Mouse (Mus musculus) CH12.LX (cell line): Measurements from ENCODE around the gene Pcdh7. TPM values are rescaled to one million over a fixed set of nuclear protein-coding genes. Genes with fewer than 3 reads are reported as not detected.

ENCODE experiments used
- DNase-seq: peaks from one replicate; pipeline ENCODE4 v3.0.0-alpha.2; 2013; ENCODE audit errors: extremely low read depth
- H3K27ac ChIP-seq: 2 replicates; pipeline ENCODE4 v1.5.1; 2012; ENCODE audit warnings: low read depth, mild to moderate bottlenecking, control low read depth, moderate library complexity; ENCODE audit not compliant: insufficient read depth
- H3K27me3 ChIP-seq: replicated peaks from 2 replicates; pipeline ENCODE3; 2012; ENCODE audit warnings: inconsistent platforms
- H3K36me3 ChIP-seq, 2 experiments: replicated peaks in 1 of 2; 2 replicates each; pipeline versions ENCODE3 to v1.6.1; 2012; ENCODE audit warnings: inconsistent platforms in 1 of 2, low read length in 1 of 2, mild to moderate bottlenecking in 1 of 2, mixed read lengths in 1 of 2, moderate library complexity in 1 of 2; ENCODE audit not compliant: control insufficient read depth in 1 of 2, insufficient read depth in 1 of 2
- H3K4me1 ChIP-seq, 2 experiments: 2 replicates each; pipeline ENCODE4 v1.6.1; 2012; ENCODE audit warnings: inconsistent platforms in 1 of 2, moderate library complexity in 1 of 2; ENCODE audit not compliant: insufficient read depth in 2 of 2, control insufficient read depth in 1 of 2
- H3K4me2 ChIP-seq: 2 replicates; pipeline ENCODE4 v1.6.1; 2012; ENCODE audit warnings: low read depth, mild to moderate bottlenecking, control low read depth; ENCODE audit not compliant: poor library complexity, insufficient read depth, severe bottlenecking
- H3K4me3 ChIP-seq, 3 experiments: fragments of 150-350 bp in 1 of 3; sonication (generic) in 1 of 3; replicated peaks in 1 of 3; 2 replicates each; pipeline versions ENCODE3 to v1.5.1; 2011 to 2012; ENCODE audit warnings: low read depth in 2 of 3, low read length in 2 of 3, mild to moderate bottlenecking in 2 of 3, moderate library complexity in 2 of 3, control low read depth in 1 of 3, improper control_type of control experiment in 1 of 3, inconsistent platforms in 1 of 3, mixed read lengths in 1 of 3; ENCODE audit not compliant: poor library complexity in 1 of 3
- H3K79me2 ChIP-seq: replicated peaks from 2 replicates; pipeline ENCODE4 v1.6.1; 2012; ENCODE audit warnings: mild to moderate bottlenecking, moderate library complexity; ENCODE audit not compliant: control insufficient read depth, poor library complexity, insufficient read depth, severe bottlenecking; ENCODE audit errors: extremely low read depth
- H3K9ac ChIP-seq: 2 replicates; pipeline ENCODE4 v1.6.1; 2012; ENCODE audit warnings: low read depth, mild to moderate bottlenecking, control low read depth, moderate library complexity; ENCODE audit not compliant: insufficient read depth
- H3K9me3 ChIP-seq: replicated peaks from 2 replicates; pipeline ENCODE3; 2012; ENCODE audit warnings: low read length, inconsistent platforms, mixed read lengths
- BHLHE40 ChIP-seq: IDR thresholded peaks from 2 replicates; pipeline ENCODE4 v1.6.1; 2011; ENCODE audit warnings: mild to moderate bottlenecking, low read depth, low read length, improper control_type of control experiment
- CHD1 ChIP-seq: IDR thresholded peaks from 2 replicates; pipeline ENCODE4 v1.6.1; 2012; ENCODE audit warnings: low read depth, low read length, improper control_type of control experiment, inconsistent platforms
- CTCF ChIP-seq, 2 experiments: IDR thresholded peaks in 1 of 2; conservative IDR thresholded peaks in 1 of 2; 2 replicates each; pipeline ENCODE4 v1.5.1; 2011 to 2012; ENCODE audit warnings: low read depth in 2 of 2, low read length in 2 of 2, improper control_type of control experiment in 1 of 2, inconsistent platforms in 1 of 2, mild to moderate bottlenecking in 1 of 2, moderate library complexity in 1 of 2
- E2F4 ChIP-seq: IDR thresholded peaks from 2 replicates; pipeline ENCODE4 v1.6.1; 2011; ENCODE audit warnings: low read depth, low read length, improper control_type of control experiment; ENCODE audit not compliant: insufficient replicate concordance
- ELF1 ChIP-seq: IDR thresholded peaks from 2 replicates; pipeline ENCODE4 v1.6.1; 2014; ENCODE audit warnings: low read depth, mild to moderate bottlenecking, inconsistent platforms, low read length, improper control_type of control experiment
- EP300 ChIP-seq: IDR thresholded peaks from 2 replicates; pipeline ENCODE4 v1.6.1; 2011; ENCODE audit warnings: low read length, improper control_type of control experiment
- ETS1 ChIP-seq: conservative IDR thresholded peaks from 2 replicates; pipeline ENCODE4 v1.6.1; 2012; ENCODE audit warnings: low read depth, mild to moderate bottlenecking, inconsistent platforms, low read length, improper control_type of control experiment, moderate library complexity
- GABPA ChIP-seq: IDR thresholded peaks from 2 replicates; pipeline ENCODE4 v1.6.1; 2012; ENCODE audit warnings: low read depth, low read length, improper control_type of control experiment, inconsistent platforms; ENCODE audit not compliant: insufficient replicate concordance
- HCFC1 ChIP-seq: IDR thresholded peaks from 2 replicates; pipeline ENCODE4 v1.6.1; 2012; ENCODE audit warnings: low read depth, mild to moderate bottlenecking, inconsistent platforms, low read length, improper control_type of control experiment
- IRF4 ChIP-seq: IDR thresholded peaks from 2 replicates; pipeline ENCODE4 v1.6.1; 2014; ENCODE audit warnings: low read depth, mild to moderate bottlenecking, inconsistent platforms, low read length, improper control_type of control experiment
- JUND ChIP-seq: conservative IDR thresholded peaks from 2 replicates; pipeline ENCODE4 v1.6.1; 2011; ENCODE audit warnings: low read depth, low read length, improper control_type of control experiment
- MAFK ChIP-seq: IDR thresholded peaks from 2 replicates; pipeline ENCODE4 v1.6.1; 2011; ENCODE audit warnings: low read length, improper control_type of control experiment; ENCODE audit not compliant: insufficient replicate concordance
- MAZ ChIP-seq: IDR thresholded peaks from 2 replicates; pipeline ENCODE4 v1.6.1; 2012; ENCODE audit warnings: low read depth, mild to moderate bottlenecking, inconsistent platforms, low read length, improper control_type of control experiment, moderate library complexity
- NELFE ChIP-seq: IDR thresholded peaks from 2 replicates; pipeline ENCODE4 v1.6.1; 2011; ENCODE audit warnings: low read depth, low read length, improper control_type of control experiment
- NRF1 ChIP-seq: IDR thresholded peaks from 2 replicates; pipeline ENCODE4 v1.6.1; 2014; ENCODE audit warnings: low read depth, mild to moderate bottlenecking, inconsistent platforms, low read length, improper control_type of control experiment, moderate library complexity
- PAX5 ChIP-seq: IDR thresholded peaks from 2 replicates; pipeline ENCODE4 v1.6.1; 2012; ENCODE audit warnings: low read length, inconsistent platforms, mixed read lengths
- POLR2A ChIP-seq: IDR thresholded peaks from 2 replicates; pipeline ENCODE4 v1.6.1; 2011; ENCODE audit warnings: low read depth, mild to moderate bottlenecking, improper control_type of control experiment, low read length
- POLR2AphosphoS2 ChIP-seq: IDR thresholded peaks from 2 replicates; pipeline ENCODE4 v1.6.1; 2011; ENCODE audit warnings: low read depth, low read length, improper control_type of control experiment
- RAD21 ChIP-seq: IDR thresholded peaks from 2 replicates; pipeline ENCODE4 v1.6.1; 2011; ENCODE audit warnings: low read depth, mild to moderate bottlenecking, low read length, improper control_type of control experiment, moderate library complexity
- RCOR1 ChIP-seq: conservative IDR thresholded peaks from 2 replicates; pipeline ENCODE4 v1.6.1; 2012; ENCODE audit warnings: low read depth, mild to moderate bottlenecking, inconsistent platforms, low read length, improper control_type of control experiment
- SIN3A ChIP-seq: IDR thresholded peaks from 2 replicates; pipeline ENCODE4 v1.6.1; 2012; ENCODE audit warnings: low read length, improper control_type of control experiment, inconsistent platforms
- SMC3 ChIP-seq: IDR thresholded peaks from 2 replicates; pipeline ENCODE4 v1.6.1; 2011; ENCODE audit warnings: low read depth, low read length, improper control_type of control experiment
- UBTF ChIP-seq: IDR thresholded peaks from 2 replicates; pipeline ENCODE4 v1.6.1; 2012; ENCODE audit warnings: low read depth, mild to moderate bottlenecking, inconsistent platforms, low read length, improper control_type of control experiment, moderate library complexity
- USF1 ChIP-seq: IDR thresholded peaks from 2 replicates; pipeline ENCODE4 v1.6.1; 2014; ENCODE audit warnings: low read depth, mild to moderate bottlenecking, inconsistent platforms, low read length, improper control_type of control experiment
- USF2 ChIP-seq: conservative IDR thresholded peaks from 2 replicates; pipeline ENCODE4 v1.6.1; 2011; ENCODE audit warnings: low read depth, low read length, improper control_type of control experiment
- ZKSCAN1 ChIP-seq: IDR thresholded peaks from 2 replicates; pipeline ENCODE4 v1.6.1; 2012; ENCODE audit warnings: low read depth, inconsistent platforms, low read length, improper control_type of control experiment, borderline replicate concordance
- ZMIZ1 ChIP-seq: IDR thresholded peaks from 2 replicates; pipeline ENCODE4 v1.6.1; 2012; ENCODE audit warnings: low read depth, mild to moderate bottlenecking, inconsistent platforms, low read length, improper control_type of control experiment
- ZNF384 ChIP-seq: IDR thresholded peaks from 2 replicates; pipeline ENCODE4 v1.6.1; 2012; ENCODE audit warnings: low read depth, low read length, improper control_type of control experiment, inconsistent platforms
- dilution Hi-C: fragments of 300-500 bp; cut with MboI; formaldehyde crosslinking; loops from 2 replicates; pipeline ENCODE4 v1.14.3; 2020; ENCODE audit warnings: low sequenced_read_pairs; ENCODE audit not compliant: extremely low pct_unique_long_range_greater_than_20kb, extremely low pct_ligation_motif_present
- in situ Hi-C: fragments of 300-500 bp; cut with MboI; formaldehyde crosslinking; loops from 3 replicates; pipeline ENCODE4 v1.14.3; 2019; ENCODE audit warnings: low sequenced_read_pairs, low pct_ligation_motif_present, low pct_unique_long_range_greater_than_20kb, mixed read lengths
- polyA plus RNA-seq: library from polyadenylated mRNA; unstranded; fragments of >175 nt; gene quantifications from 2 replicates; pipeline ENCODE4 v1.2.1, GENCODE M21; 2012; ENCODE audit warnings: low read depth; ENCODE audit not compliant: insufficient read length
- total RNA-seq, 2 experiments: library from RNA; depleted of rRNA; stranded (reverse); fragments of 300-350 nt in 1 of 2; fragments of >200 nt in 1 of 2; gene quantifications; 2 replicates each; pipeline ENCODE4 v1.2.3; 2012 to 2014

Pcdh7 gene
- total and polyA plus RNA-seq, 3 experiments = not detected

- Histone ChIP-seq H3K27me3 (no peaks in the 10 kb centered on the region), H3K4me3 (no peak overlapping the region), H3K4me2 (no peak overlapping the region), H3K27ac (no peak overlapping the region), H3K4me1 (no peaks in the 10 kb centered on the region), H3K9me3 (peaks cover 9% of the 10 kb centered on the region), H3K36me3 (no peaks in the 10 kb centered on the region), H3K9ac (no peak overlapping the region), H3K79me2 (no peaks in the 10 kb centered on the region)
- TF ChIP-seq USF2 = no peak
- TF ChIP-seq POLR2AphosphoS2 = no peak
- TF ChIP-seq NELFE = no peak
- TF ChIP-seq ZMIZ1 = no peak
- no peak for TF ChIP-seq ELF1
- TF ChIP-seq PAX5 = no peak
- TF ChIP-seq MAZ = no peak
- TF ChIP-seq SIN3A = no peak
- no peak for TF ChIP-seq USF1
- no peak for TF ChIP-seq GABPA
- TF ChIP-seq UBTF = no peak
- TF ChIP-seq CTCF (conservative IDR thresholded peaks at IDR 0.05 in 1 of 2, IDR thresholded peaks at IDR 0.05 in 1 of 2; ENCODE audit: low read depth in 2 of 2, low read length in 2 of 2) = no peak
- TF ChIP-seq MAFK = no peak
- no peak for TF ChIP-seq BHLHE40
- TF ChIP-seq ZKSCAN1 = no peak
- TF ChIP-seq E2F4 = no peak
- no peak for TF ChIP-seq NRF1
- no peak for TF ChIP-seq HCFC1
- TF ChIP-seq RCOR1 = no peak
- TF ChIP-seq POLR2A = no peak
- in situ Hi-C loops = no loop called here
- dilution Hi-C loops = no loop called here
- DNase-seq = no peak
Measured at GRCm38 (mm10) chr5:58025123-58025522, 307.4 kb downstream of the Pcdh7 start.

- no peak overlapping the region for H3K4me2 ChIP-seq
- H3K27ac ChIP-seq = no peak overlapping the region
- H3K36me3 ChIP-seq = no peaks in the 10 kb centered on the region
- peaks cover 11% of the 10 kb centered on the region for H3K9me3 ChIP-seq
- no peak overlapping the region for H3K4me3 ChIP-seq
- no peak for DNase-seq
- dilution Hi-C loops = no loop called here
- TF ChIP-seq NELFE (no peak), UBTF (no peak), SMC3 (no peak), ZNF384 (no peak), MAFK (no peak), HCFC1 (no peak), RAD21 (no peak), IRF4 (no peak), CHD1 (no peak), ETS1 (no peak), EP300 (no peak), JUND (no peak), RCOR1 (no peak)
- TF ChIP-seq, all 38 proteins: peak for 0
- Histone ChIP-seq H3K79me2 (no peaks in the 10 kb centered on the region), H3K4me1 (no peaks in the 10 kb centered on the region), H3K9ac (no peak overlapping the region), H3K27me3 (no peaks in the 10 kb centered on the region)
- in situ Hi-C loops = no loop called here
Measured at GRCm38 (mm10) chr5:58025759-58026158, 308.0 kb downstream of the Pcdh7 start.
